Mouse (Mus musculus) ES-E14 (cell line): ENCODE data around the gene Lss. TPM values are rescaled to one million over a fixed set of nuclear protein-coding genes. Genes with fewer than 3 reads are reported as not detected.

Source experiments
- DNase-seq: peaks from one replicate; pipeline ENCODE4 v3.0.0-alpha.2; 2013; ENCODE audit warnings: low read depth, low spot score
- H3K27ac ChIP-seq: 2 replicates; pipeline ENCODE4 v1.5.1; 2012; ENCODE audit warnings: low read depth, mild to moderate bottlenecking, low read length, moderate library complexity, mixed read lengths; ENCODE audit not compliant: poor library complexity, insufficient read depth, severe bottlenecking
- H3K36me3 ChIP-seq: 2 replicates; pipeline ENCODE4 v1.6.1; 2012; ENCODE audit warnings: mild to moderate bottlenecking, low read length, moderate library complexity, mixed read lengths; ENCODE audit not compliant: control insufficient read depth, poor library complexity, insufficient read depth, severe bottlenecking
- H3K4me1 ChIP-seq, 2 experiments: fragments of 150-350 bp in 1 of 2; sonication (generic) in 1 of 2; 2 replicates each; pipeline ENCODE4 v1.6.1; 2012; ENCODE audit warnings: low read length in 2 of 2, mild to moderate bottlenecking in 1 of 2, mixed read lengths in 1 of 2; ENCODE audit not compliant: control insufficient read depth in 2 of 2, insufficient read depth in 2 of 2, poor library complexity in 1 of 2
- H3K4me3 ChIP-seq, 2 experiments: fragments of 150-350 bp in 1 of 2; sonication (generic) in 1 of 2; 2 replicates each; pipeline ENCODE4 v1.5.1; 2012; ENCODE audit warnings: low read length in 2 of 2, low read depth in 1 of 2, mild to moderate bottlenecking in 1 of 2, mixed read lengths in 1 of 2; ENCODE audit not compliant: insufficient read depth in 1 of 2, poor library complexity in 1 of 2, severe bottlenecking in 1 of 2
- H3K9ac ChIP-seq: 2 replicates; pipeline ENCODE4 v1.6.1; 2012; ENCODE audit warnings: low read depth, mild to moderate bottlenecking, low read length, mixed read lengths; ENCODE audit not compliant: poor library complexity, insufficient read depth, severe bottlenecking
- H3K9me3 ChIP-seq: fragments of 150-350 bp; sonication (generic); 2 replicates; pipeline ENCODE4 v1.6.1; 2012; ENCODE audit warnings: low read depth, mild to moderate bottlenecking, low read length; ENCODE audit not compliant: control insufficient read depth, insufficient read depth
- CHD2 ChIP-seq: IDR thresholded peaks from 2 replicates; pipeline ENCODE4 v1.6.1; 2014; ENCODE audit warnings: mild to moderate bottlenecking, low read depth, low read length, inconsistent platforms
- HCFC1 ChIP-seq: IDR thresholded peaks from 2 replicates; pipeline ENCODE4 v1.6.1; 2012; ENCODE audit warnings: low read length, inconsistent platforms, borderline replicate concordance; ENCODE audit not compliant: insufficient read depth
- MAFK ChIP-seq: IDR thresholded peaks from 2 replicates; pipeline ENCODE4 v1.6.1; 2014; ENCODE audit warnings: mild to moderate bottlenecking, low read depth, low read length, inconsistent platforms; ENCODE audit not compliant: insufficient read depth
- ZC3H11A ChIP-seq: IDR thresholded peaks from 2 replicates; pipeline ENCODE4 v1.6.1; 2012; ENCODE audit warnings: low read depth, mild to moderate bottlenecking, inconsistent platforms, low read length, borderline replicate concordance
- ZNF384 ChIP-seq: IDR thresholded peaks from 2 replicates; pipeline ENCODE4 v1.6.1; 2012; ENCODE audit warnings: low read depth, low read length, inconsistent platforms
- in situ Hi-C, 2 experiments: fragments of 600-800 bp; cut with MboI; formaldehyde crosslinking; loops; one replicate each; pipeline ENCODE4 v1.15.1; 2025; ENCODE audit warnings: low sequenced_read_pairs in 2 of 2, inconsistent platforms in 1 of 2; ENCODE audit not compliant: unreplicated experiment in 2 of 2
- total RNA-seq: library from RNA; depleted of rRNA; stranded (reverse); fragments of 300-350 nt; gene quantifications from 2 replicates; pipeline ENCODE4 v1.2.3, GENCODE M21; 2012

Lss gene
- total RNA-seq, 1 experiment, result 35.6 TPM

GRCm38 (mm10) chr10:76576920-76577319, 45.5 kb downstream of the Lss start:
- no peaks in the 10 kb centered on the region for H3K36me3 ChIP-seq
- no peak overlapping the region for H3K9ac ChIP-seq
- in situ Hi-C loops, result no loop called here
- TF ChIP-seq MAFK (no peak), ZC3H11A (no peak), CHD2 (no peak), ZNF384 (no peak), HCFC1 (no peak)
- H3K27ac ChIP-seq, result no peak overlapping the region
- no peaks in the 10 kb centered on the region for H3K9me3 ChIP-seq
- H3K4me1 ChIP-seq, result peaks cover 0 to 2% of the 10 kb centered on the region in 2 experiments; a peak in 1 of 4 replicates
- H3K4me3 ChIP-seq, result no peak overlapping the region
- no peak for DNase-seq

GRCm38 (mm10) chr10:76584138-76584537, 52.8 kb downstream of the Lss start:
- in situ Hi-C loops, result no loop called here
- Histone ChIP-seq H3K36me3 (no peaks in the 10 kb centered on the region), H3K9me3 (no peaks in the 10 kb centered on the region), H3K4me1 (no peaks in the 10 kb centered on the region), H3K9ac (no peak overlapping the region), H3K4me3 (peak overlapping the region in 1 of 2 experiments; percentile 46; a peak in 2 of 4 replicates), H3K27ac (no peak overlapping the region)
- TF ChIP-seq ZC3H11A (no peak), MAFK (no peak), CHD2 (no peak)
- DNase-seq, result no peak

GRCm38 (mm10) chr10:76586190-76586589, 54.8 kb downstream of the Lss start:
- no peak overlapping the region for H3K4me3 ChIP-seq
- in situ Hi-C loops, result no loop called here
- no peaks in the 10 kb centered on the region for H3K36me3 ChIP-seq
- H3K9ac ChIP-seq, result no peak overlapping the region
- no peaks in the 10 kb centered on the region for H3K4me1 ChIP-seq
- H3K9me3 ChIP-seq, result no peaks in the 10 kb centered on the region
- TF ChIP-seq ZNF384, result no peak
- no peak for TF ChIP-seq MAFK
- TF ChIP-seq HCFC1, result no peak
- no peak for TF ChIP-seq CHD2
- TF ChIP-seq ZC3H11A, result no peak
- no peak overlapping the region for H3K27ac ChIP-seq
- DNase-seq, result no peak

GRCm38 (mm10) chr10:76590197-76590596, 58.8 kb downstream of the Lss start:
- Histone ChIP-seq H3K9me3 (no peaks in the 10 kb centered on the region), H3K4me1 (no peaks in the 10 kb centered on the region), H3K36me3 (no peaks in the 10 kb centered on the region), H3K4me3 (no peak overlapping the region), H3K27ac (no peak overlapping the region), H3K9ac (no peak overlapping the region)
- TF ChIP-seq ZNF384 (no peak), HCFC1 (no peak), ZC3H11A (no peak), MAFK (no peak), CHD2 (no peak)
- no peak for DNase-seq
- in situ Hi-C loops, result no loop called here

GRCm38 (mm10) chr10:76596338-76596737, 65.0 kb downstream of the Lss start:
- no peaks in the 10 kb centered on the region for H3K9me3 ChIP-seq
- peaks cover 0 to 6% of the 10 kb centered on the region in 2 experiments; a peak in 1 of 4 replicates for H3K4me1 ChIP-seq
- H3K9ac ChIP-seq, result no peak overlapping the region
- TF ChIP-seq ZNF384, result no peak
- TF ChIP-seq HCFC1, result no peak
- no peak for TF ChIP-seq CHD2
- no peak for TF ChIP-seq MAFK
- no peak for TF ChIP-seq ZC3H11A
- no peak for DNase-seq
- no peaks in the 10 kb centered on the region for H3K36me3 ChIP-seq
- H3K27ac ChIP-seq, result no peak overlapping the region
- in situ Hi-C loops, result no loop called here
- H3K4me3 ChIP-seq, result peak overlapping the region; percentile 2 to 39; a peak in 2 of 4 replicates
